Mouse (Mus musculus) MEL-GATA-1-ER (cell line): ENCODE measurements around the gene Spry2.

ENCODE experiments used
- DNase-seq: peaks from one replicate; pipeline ENCODE4 v3.0.0-alpha.2; 2012; ENCODE audit warnings: low read depth; ENCODE audit errors: extremely low read depth

Gene Spry2

DNA sequence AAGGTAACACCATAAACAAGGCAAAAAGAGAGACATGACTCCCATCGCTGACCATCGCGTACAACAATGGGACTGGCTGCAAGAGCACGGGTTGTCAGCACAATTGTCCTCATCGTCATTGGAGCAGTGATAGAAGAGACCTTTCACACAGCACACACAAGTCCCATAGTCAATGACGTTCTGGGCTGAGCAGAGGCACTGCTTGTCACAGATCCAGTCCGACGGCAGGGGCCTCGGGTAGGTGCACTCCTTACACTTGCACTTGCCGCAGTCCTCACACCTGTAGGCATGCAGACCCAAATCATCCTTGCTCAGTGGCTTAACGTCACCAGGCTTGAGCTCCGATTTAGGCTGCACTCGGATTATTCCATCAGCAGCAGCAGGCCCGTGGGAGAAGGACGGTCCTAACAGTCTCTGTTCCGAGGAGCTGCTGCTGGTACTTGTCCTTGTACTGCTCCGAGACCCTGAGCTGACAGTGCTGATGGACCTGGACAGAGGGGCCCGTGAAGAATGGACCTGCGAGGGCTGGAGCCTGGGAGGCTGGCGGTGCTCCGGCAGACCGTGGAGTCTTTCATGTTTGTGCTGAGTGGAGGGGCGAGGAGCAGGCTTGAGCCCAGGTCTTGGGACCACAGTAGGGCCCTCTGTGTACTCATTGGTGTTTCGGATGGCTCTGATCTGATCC, 3.5 kb downstream of the Spry2 start:
- no peak for DNase-seq

DNA sequence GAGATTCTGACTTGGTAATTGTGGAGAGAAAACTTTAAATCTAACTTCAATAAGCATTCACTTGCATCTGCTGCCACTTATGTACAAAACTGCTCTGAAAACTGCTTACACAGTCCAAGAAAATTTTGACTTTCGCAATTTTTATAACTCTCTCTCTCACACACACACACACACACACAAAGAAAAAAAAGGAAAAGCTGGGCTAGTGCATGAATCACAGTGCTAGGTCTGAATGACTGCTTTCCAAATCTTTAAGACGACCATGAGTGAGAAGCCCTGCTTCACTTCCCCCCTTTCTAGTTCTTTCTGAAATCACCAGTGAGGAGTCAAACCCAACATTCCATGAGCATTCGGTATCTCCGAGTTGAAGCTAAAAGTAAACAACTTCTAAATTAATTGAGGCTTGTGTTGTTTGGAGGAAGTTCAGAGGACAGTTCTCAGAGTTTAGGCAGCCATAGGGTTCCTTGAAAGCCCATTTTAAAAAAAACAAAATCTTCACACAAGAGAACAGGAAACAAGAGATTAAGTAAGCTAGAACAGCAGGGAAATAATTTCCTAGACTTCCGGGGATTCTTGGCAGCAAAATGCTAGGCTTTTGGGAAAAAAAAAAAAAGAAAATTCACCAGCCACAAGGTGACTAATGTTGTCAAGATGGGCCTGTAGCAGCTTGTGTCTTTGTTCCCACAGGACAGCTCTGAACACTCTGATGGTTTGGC, 5.9 kb downstream of the Spry2 start:
- no peak for DNase-seq

DNA sequence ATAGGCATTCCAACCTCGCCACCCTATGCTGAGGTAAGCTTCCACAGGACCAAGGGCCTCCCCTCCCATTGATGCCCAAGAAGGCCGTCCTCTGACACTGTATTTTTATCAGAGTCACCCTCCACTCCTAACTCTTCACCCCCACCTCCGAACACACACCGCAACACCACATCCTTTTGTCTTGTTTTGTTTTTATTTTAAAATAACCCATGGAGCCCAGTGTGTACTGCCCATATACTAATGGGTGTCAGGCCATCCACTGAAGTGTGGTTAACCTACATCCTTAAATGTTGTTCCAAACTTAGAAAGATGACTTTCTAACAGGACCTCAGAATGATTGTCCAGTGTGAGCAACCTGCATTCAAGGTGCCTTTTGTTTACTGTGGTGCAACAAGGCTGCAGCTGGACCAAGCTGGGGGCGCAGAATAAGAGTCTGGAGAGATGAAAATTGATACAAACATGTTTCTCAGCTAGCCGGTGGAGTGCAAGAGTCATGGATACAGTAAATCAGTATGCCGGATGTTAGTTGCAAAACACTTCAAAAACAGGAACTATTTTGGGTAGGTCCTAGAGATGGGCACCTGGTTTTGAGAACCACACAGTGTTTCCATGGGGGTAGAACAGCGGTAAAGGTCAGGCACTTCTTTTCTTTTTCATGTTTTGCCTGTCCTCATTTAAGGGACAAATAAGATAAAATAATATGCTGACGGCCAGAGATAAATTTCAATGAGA, 9.8 kb downstream of the Spry2 start:
- DNase-seq: no peak

DNA sequence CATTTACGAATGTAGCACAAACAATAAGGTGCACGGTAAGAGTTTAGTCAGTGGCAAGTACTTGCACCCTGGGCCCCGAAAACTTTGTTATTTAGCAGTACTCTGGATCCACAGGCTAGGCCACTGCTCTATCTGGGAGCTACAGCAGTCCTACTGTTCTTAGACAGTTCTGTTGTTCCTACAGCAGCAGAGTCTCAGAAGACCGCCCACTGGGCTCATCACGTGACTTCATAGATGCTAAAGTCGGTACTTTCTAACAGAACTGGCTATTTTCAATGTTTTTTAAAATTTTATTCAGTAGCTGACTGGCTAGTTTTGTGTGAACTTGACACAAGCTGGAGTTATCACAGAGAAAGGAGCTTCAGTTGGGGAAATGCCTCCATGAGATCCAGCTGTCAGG, 11.4 kb downstream of the Spry2 start:
- DNase-seq: no peak

DNA sequence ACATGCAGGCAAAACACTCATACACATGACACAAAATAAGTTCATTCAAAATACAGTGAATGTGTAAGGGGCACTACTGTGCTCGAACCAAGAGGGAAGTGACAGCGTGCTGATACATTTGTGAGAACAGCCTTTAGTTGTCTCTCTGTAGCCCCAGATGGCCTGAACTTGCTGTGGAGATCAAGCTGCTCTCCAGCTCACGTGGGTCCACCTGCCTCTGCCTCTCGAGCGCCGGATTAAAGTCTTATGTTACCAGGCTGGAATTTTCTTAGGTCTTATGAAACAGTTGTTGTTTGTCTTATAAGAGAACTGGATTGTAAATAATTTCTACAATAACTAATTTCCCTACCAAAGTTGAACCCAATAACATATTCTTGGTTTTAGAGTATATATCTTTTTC, 13.4 kb downstream of the Spry2 start:
- DNase-seq: no peak

DNA sequence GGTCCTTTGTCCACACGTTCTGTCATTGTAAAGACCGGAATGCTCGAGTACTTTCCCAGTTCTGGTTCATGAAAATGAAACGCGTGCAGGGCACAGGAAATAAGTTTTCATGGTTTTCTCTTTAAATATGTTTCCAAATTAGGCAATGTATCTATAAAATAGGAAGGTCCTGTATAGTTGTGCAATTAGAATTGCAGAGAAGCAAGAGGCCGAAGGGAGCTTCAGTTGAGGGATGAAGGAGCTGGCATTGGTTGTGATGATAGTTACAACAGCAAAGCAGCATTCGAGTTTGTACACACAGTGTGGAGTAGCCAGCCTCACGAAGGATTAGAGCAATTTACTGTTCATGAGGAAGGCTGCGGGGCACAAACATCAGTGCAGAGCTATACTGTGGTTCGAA, 18.3 kb downstream of the Spry2 start:
- no peak for DNase-seq

DNA sequence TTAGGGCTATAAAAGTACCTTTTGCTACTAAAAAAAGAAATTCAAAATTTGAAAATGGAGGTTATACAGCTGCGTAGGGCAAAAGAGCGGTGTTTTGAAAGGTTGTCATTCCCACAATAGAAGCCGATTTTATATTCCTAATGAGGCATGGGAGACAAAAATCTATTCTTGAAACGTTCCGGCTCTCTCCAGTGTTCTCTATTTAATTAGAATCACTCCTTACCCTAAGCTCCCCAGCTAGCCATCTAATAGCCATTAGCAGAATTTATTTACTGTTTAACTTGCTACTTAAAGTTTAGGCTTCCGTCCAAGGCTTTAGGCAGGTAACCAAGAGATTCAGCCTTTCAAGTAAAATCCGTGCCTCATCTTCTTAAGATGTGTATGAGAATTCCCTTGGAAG, 20.2 kb downstream of the Spry2 start:
- no peak for DNase-seq

DNA sequence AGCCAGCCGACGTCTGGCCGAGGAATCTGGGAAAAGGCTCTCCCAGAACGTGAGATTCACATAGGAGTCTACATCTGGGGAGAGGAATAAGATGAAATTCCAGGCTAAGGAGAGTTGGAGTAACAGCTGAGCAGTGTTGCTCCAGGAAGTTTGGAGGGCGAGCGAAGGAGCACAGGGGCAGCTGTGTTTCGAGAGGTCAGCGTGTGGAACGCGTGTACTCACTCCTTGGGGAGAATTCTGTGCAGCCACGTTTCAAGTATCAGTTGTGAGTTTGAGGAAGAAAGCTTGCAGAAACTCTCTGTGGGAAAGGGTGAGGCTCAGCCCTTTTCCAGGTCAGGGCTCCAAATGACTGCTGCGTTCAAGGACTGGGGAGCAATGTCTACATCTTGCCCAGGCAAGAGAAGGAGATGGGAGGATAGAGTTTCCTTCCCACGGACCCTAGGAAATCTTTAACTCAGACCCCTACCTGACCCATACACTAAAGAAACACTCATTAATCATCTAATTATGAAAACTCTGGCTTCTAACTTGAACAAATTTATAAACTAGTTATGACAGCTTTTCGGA, 26.2 kb downstream of the Spry2 start:
- DNase-seq: no peak

DNA sequence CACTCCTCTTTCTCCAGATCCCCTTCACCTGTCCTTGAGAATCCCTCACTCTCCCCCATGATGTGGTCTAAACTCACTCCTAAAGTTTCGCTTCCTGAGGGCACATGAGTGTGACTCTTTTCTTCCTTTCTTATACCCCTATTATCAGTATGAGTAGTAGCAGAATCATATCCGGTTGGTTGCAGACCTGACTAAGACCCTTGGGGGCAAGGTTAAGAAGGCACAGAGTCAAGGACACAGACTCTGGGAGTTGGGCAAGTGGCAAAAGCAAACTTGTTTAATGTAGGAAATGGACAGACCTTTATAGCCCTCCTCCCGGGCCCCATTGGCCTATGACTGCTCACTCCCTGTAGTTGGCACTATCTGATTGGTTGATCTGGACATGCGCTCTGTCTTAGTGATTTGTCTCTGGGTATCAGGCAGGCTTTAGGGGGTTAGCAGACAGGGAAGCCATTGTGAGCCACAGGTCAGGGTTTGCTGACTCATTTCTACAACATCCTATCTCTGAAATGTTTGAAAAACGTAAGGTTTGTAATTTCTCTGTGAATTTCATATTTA, 31.2 kb downstream of the Spry2 start:
- no peak for DNase-seq

DNA sequence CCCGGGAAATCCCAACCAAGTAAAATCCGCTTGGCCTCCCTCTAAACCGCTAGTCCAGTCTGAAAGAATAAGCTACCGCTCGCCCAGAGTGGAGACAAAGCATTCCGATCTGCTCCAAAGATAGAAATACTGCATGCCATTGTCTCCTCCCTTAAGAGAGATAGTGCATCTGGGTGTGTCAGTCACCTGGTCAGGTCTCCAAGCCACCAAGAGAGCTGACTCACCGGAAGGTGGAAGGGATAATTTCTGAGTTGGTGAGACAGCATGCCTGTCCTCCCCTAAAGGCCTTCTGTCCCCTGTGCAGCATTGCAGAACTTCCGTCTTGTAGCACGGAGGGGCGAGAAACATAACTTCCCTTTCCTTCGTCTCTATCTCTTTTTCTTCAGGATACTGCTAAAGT, 34.4 kb downstream of the Spry2 start:
- no peak for DNase-seq

DNA sequence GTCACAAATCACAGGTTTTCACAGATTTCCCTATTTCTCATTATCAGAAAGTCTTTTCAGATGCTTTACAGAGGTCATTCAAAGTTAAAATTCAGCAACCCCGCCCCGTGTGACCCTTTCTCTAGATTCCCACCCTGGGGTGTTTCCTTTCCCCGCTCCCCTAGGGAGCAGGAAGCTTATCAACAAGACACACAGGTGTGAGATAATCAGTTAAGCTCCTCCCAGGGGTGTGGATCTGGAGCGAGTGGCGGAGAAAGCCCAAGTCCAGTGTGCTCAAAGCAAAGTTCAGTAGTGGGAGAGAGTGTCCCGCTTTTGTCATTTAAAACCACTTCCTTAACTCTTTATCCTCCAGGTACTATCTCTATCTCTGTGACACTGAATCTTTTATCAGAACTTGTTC, 35.7 kb downstream of the Spry2 start:
- no peak for DNase-seq

DNA sequence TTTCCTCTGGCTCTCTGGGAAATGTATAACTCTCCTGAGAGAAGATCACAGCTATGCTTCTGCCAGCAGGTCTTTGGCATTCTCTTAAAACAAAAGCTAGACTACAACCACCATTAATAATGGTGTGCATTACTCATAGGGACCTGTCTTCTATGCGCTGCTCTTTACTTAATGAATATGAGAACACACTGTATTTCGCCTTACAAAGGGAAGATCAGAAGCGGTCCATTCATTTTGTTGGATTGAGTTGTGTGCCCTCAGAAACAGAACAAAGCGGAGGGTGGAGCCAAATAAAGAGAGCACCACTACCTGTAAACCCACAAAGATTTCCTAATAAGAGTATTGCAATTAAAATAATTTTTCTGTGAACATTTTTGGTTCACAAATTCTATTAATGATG, 36.3 kb downstream of the Spry2 start:
- no peak for DNase-seq

DNA sequence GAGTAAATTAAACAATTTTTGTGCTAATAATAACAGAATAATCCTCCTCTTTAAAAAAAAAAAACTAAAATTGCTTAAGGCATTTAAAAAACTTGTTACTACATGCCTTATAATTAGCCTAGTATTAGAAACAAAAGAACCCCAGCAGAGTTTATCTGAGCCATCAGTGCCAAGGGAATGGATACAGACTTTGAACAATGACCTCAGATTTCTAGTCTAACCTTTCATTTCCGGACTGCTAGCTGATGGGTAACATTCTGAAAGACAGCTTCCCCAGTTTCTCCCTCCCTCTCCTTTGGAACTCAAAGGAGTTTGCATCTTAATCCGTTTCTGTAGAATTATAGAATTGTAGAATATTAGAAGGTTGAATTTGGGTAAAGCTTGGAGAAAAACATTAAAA, 36.7 kb downstream of the Spry2 start:
- DNase-seq: no peak

DNA sequence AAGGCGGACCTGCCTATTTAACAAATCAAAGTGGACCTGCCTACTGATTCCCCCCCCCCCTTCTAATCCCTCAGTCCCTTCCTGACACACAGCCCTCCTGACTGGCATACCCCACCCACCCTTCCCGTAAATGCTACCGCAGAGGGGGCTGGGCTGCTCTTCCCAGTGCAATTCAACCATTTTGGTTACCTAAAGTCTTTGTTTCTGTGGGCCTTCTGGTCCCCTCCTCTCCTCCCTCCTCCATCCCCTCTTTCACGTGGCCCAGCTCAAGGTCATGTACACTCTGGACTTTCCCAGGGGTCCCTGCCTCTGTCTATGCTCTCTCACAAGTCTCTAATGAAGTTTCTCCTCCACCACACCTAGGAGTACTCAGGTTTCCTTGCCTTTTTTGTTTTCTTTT, 37.3 kb downstream of the Spry2 start:
- DNase-seq: no peak

DNA sequence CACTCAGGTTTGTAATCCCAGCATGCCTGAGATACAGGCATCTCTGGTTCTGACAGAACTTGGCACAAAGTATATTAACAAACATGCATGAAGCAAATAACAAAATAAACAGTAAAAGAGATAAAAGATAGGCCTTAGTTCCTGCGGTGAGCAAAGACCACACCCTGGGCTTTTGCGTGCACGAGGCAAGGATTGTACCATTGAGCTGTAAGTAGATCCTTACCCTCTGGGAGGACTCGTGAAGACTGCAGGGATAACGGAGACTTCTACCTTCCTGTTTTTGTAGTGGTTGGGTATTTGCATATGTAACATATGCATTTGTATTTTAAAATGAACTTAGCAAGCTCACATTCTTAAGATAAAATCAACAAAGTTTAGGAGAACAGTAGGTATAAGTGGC, 37.7 kb downstream of the Spry2 start:
- no peak for DNase-seq

DNA sequence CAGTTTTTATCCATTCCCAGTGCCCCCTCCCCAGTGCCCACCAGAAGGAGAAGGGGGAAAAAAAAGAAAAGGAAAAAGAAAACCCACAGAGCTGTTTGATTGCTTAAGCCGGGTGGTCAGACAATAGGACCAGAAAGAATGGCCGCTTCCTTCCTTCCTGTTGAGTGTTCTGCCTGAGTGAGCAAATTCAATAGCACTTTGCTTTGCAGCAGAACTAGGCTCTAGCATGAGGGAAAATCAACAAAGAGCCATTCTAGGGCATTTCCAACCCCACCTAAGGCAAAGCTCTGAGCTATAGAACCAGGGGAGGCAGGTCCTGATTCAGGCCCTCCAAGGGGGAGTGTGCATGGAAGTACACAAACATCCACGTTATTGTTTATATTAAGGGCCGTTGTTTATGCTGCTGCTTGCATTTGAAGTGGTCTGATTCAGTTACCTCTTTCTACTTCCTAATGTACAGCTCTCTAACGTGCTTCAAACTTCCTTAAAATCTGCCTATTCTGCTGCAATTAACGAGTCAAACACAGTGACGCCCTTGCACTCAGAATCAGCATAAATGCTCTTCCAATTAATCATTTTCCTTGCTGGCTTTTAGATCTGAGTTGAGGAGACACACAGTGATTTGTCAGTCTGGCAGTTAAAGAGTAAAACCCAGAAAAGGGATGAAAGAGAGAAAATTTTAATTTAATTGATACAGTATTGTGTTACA, 45.1 kb downstream of the Spry2 start:
- no peak for DNase-seq
